Mouse (Mus musculus) layer of hippocampus, adult 9-11 months (tissue): ENCODE data around the gene Acadsb.
"Not testable (repeated sequence)": the region's sequence is repeated elsewhere in the genome, so short reads cannot be mapped to it uniquely, and the experiment has no call there.

Experiments
- DNase-seq: peaks from one replicate; pipeline ENCODE4 v3.0.0; 2022

Acadsb gene

DNA sequence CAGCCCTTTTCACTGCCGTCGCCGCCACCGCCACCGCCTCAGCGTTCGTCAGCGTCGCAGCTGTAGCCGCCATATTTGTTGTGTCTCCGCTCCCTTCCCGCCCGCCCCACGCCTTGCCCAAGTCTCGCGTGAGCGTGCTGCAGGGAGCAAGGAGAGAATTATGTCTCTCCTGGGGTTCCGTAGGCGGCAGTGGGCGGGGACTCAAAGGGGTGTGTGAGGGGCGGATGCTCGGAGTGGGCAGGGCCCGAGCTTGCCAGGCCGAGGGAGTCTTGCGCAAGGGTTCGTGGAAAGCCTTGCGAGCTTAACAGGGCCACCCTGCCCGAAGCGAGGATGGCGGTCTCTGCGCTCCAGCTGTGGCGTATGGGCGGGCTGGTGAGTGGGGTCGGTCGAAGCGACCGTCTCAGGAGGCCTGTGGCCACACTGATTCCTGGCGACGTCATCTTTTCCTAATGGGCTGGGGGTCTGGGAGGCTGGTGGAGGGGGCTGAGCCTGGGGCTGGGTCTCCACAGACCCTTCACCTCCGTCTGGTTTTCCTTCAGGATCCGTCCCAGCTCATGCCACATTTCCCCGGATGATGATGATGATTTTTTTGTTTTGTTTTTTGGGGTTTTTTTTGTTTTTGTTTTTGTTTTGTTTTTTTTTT lies at the start of gene Acadsb, which contains the start of gene Ikzf5:
Gene Acadsb (plus strand): TSS at position 186 of the 643 bp plus-strand sequence.
Gene Ikzf5 (minus strand): TSS at position 106 of the 643 bp plus-strand sequence.
- DNase-seq = peak; percentile 98

- no peak for DNase-seq
Observed at GRCm38 (mm10) chr7:131362269-131362614, 48.2 kb upstream of the Acadsb start.

DNA sequence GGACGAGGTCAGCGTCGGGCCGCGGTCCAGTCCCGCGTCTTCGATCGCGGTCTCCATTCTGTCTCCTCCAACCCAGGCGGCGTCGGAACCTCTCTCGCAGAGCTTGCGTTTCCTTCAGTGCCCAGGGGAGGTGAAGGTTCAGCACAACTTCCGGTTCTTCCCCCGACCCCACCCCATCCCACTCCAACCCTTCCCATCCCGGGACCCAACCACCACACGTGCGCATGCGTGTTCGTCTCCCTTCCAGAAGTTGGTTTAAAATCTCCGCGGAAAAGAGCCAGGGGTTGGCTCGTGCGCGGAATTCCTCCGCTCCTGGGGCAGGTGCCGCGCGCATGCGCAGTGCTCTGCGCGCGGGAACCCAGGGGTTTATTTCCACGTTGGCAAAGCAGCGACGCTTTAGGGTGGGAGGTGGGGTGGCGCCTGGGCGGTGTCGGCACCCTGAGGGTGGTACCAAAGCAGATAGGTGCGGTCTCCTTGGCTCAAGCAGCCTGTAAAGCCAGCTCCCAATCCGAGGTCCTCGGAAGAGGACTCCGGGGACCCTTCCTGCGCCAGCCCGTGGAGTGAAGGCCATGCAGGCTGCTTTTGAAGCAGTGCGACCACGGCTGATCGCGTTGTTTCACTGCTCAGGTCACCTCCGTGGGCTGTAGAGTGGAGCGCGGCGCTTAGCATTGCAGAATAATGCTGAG lies 47.6 kb upstream of the Acadsb start, which contains the start of gene 2310057M21Rik:
Gene 2310057M21Rik (minus strand): TSS at position 145 of the 686 bp plus-strand sequence.
- peak; percentile 95 for DNase-seq

GRCm38 (mm10) chr7:131364131-131364530 lies 46.3 kb upstream of the Acadsb start:
- DNase-seq = no peak

DNA sequence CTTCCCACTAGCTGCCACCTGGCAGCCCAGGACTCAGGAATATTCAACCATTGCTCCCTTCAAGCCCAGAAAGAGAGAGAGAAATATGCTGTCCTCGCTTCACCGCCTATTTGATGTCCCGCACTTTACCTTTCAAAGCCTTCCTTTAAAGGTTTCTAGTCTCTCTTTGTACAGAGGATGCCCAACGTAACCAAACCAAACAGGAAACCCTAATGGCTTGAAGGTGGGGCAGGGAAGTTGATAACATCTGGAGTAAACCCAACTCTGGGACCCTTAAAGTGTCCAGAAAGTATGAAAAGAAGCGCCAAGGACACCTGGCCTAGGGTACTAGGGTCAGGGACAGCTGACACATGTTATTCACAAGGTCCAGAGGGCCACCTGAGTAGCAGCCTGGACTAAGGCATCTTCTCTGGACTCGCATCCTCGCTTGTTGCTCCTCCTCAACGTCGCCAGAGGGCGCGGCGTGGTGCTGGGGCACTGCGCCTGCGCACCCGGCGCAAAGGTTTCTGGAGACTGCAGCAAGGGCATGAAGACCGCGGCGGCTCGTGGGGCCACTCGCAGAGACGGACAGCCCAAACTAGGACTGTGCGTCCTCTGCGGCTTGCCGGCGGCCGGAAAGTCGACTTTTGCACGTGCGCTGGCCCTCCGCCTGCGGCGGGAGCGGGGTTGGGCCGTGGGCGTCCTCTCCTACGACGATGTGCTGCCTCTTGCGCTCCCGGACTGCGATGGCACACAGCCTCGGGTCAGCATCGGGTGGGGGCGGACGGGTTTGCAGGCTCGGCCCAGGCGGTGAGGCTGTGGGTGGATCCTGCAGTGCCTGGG lies 39.5 kb upstream of the Acadsb start, which contains the start of gene Pstk:
Gene Pstk (plus strand): TSS at position 494 of the 822 bp plus-strand sequence.
- DNase-seq = peak; percentile 91

DNA sequence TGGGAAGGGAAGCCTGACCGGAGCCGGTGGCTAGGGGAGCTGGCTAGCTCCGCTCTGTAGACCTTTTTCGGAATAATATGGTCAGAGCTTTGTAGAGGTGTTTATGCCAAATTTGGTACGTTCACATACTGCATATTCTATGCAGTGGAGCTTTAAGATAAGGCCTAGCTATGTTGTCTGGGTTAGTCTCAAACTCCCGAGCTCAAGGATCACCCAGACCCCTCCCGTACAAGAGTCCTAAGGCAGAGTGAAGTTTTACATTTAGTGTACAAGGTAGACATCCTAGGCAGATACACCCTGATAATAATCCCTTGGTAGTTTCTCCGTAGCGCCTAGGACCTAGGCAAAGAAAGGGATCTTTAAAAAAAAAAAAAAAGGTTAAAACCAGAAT lies 38.9 kb upstream of the Acadsb start:
- DNase-seq = no peak

DNA sequence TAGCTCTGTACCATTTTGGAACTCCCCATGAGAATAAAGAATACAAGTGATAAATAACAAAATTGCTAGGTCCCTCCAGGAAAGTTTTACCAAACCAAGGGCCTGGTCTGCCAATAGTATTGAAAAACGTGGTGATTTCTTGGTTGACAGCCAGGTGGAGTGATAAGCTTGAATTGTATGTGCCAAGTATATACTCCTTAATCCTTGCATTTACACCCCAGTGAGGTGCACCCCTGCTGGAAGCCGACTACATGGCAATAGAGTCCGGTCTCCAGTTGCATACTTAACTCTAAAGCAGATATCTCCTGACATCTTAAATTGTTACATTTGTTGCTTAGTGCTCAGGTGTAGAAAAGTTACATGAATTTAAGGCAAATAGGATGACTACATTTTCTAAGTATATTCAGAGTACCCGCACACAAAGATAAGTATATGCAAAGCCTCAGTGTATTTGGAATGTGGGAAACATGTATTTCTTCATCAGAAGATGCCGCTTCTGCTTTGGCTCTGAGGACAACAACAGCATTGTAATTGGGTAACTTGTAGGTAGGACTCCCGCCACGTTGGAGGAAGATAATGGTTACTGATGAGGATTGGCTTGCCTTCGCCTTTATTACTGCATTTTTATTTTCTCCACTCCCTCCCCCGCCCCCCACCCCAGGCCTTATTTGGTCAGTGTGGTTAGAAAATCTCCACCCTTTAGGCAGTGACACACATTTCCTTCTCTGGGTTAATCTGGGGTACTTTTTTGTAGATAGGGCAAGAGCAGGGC lies 38.3 kb upstream of the Acadsb start:
- no peak for DNase-seq

- not testable (repeated sequence) for DNase-seq
Observed at GRCm38 (mm10) chr7:131391761-131392160, 18.6 kb upstream of the Acadsb start.

DNA sequence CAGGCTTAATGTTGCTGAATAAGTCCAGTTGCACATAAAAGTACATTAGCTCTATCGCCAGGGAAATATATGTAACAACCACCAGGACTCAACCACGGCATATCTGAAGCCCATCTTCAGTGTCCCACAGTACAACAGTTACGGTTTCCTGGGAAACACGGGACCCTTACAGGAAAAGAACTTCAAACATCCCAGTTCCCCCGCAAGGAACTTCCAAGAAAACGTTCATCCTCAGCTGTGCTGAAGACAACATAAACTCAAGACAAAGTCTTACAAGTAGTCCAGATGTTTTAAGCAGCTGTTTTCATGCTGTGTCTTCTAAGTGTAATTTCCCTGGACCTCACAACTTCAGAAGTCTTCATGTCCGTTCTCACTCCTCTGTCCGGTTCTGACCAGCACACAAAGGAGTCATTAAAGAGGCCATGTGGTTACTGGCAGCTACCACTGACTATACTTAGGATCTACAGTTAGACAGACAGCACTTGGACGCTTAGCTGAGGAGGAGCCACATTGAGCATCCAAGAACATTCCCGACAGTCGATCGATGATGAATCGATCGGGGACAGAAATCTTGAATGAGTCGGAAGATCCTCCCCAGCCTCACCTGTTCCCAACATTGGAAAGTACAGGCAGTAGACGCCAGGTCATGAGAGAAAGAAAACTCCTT lies 947 bp upstream of the Acadsb start:
- no peak for DNase-seq

GRCm38 (mm10) chr7:131409988-131410385 lies 414 bp upstream of the Acadsb start:
- DNase-seq = no peak

- no peak for DNase-seq
Observed at GRCm38 (mm10) chr7:131411221-131411940, 980 bp downstream of the Acadsb start.

DNA sequence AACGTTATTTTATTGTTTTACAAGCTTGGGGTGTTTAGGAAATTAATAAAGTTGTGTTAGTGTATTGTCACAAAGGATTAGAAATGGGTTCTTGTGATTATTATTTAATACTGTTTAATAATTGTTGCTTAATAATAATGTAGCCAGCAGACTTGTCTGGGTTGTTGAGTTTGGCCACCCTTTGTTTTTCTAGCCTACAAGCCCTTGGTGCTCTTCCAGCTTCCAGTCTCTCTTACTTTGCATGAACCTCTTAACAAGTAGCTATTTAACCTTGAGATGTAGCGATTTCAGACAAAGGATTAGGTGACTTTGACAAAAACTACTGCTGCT lies 1.5 kb downstream of the Acadsb start:
- DNase-seq = no peak

DNA sequence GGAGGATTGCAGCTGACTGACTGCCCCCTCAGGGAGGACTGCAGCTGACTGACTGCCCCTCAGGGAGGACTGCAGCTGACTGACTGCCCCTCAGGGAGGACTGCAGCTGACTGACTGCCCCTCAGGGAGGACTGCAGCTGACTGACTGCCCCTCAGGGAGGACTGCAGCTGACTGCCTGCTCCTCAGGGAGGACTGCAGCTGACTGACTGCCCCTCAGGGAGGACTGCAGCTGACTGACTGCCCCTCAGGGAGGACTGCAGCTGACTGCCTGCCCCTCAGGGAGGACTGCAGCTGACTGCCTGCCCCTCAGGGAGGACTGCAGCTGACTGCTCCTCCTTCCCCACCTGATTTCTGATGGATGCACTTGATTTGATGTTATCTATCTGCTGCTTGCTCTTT lies 6.3 kb downstream of the Acadsb start:
- DNase-seq = not testable (repeated sequence)

- no peak for DNase-seq
Observed at GRCm38 (mm10) chr7:131417605-131418004, 7.2 kb downstream of the Acadsb start.

GRCm38 (mm10) chr7:131424912-131425311 lies 14.5 kb downstream of the Acadsb start:
- DNase-seq = no peak

- no peak for DNase-seq
Observed at GRCm38 (mm10) chr7:131427331-131427730, 16.9 kb downstream of the Acadsb start.

DNA sequence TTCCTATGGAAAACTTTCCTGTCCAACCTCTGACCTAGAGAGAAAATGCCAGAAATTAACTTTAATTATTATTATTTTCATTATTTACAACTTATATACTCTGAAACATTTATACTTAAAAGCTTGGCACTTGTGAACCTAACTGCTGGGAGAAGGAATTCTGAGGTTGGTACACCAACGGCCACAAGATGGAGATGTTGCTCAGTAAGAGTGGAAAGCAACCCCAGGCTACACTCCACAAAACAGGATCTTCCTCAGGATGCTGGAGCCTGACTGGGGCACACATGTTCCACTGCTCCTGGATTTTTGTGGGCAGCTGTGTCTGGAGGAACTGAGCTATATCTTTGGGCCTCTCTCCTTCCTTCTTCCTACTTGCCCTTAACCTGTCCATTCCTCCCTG lies 21.8 kb downstream of the Acadsb start:
- DNase-seq = no peak

DNA sequence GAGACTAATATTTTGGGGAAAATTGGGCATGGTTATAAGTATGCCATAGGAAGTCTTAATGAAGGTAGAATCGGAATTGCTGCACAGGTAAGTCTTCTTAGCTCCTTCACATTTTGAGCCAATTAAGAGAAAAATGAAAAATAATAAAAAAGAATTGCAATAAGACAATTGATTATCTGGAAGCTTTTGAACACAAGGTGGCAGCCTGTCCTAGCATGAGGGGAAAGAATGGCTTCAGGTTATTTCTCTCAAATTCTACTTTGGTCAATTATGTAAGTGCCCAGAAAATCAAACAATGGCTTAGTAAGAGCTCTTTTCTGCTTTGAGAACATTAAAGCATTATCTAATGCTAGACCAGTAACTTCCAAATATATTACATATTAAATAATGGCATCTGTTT lies 23.9 kb downstream of the Acadsb start:
- DNase-seq = no peak

DNA sequence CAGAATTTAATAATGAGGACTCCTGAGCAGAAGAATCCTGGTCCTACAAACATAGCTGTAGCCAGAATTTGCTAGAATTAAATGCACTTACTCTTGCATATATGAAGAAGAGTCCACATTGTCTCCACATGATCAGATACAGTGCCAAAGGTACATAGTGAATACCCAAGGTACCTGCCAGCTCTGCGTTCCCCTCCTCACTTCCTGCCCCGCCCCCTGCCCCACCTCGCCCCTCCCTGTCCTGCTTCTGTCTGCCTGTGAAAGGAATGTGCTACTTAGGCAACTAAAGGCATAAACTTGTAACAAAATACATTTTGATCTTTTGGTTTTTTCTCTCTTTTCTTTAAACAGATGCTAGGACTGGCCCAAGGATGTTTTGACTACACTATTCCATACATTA lies 26.6 kb downstream of the Acadsb start:
- no peak for DNase-seq

DNA sequence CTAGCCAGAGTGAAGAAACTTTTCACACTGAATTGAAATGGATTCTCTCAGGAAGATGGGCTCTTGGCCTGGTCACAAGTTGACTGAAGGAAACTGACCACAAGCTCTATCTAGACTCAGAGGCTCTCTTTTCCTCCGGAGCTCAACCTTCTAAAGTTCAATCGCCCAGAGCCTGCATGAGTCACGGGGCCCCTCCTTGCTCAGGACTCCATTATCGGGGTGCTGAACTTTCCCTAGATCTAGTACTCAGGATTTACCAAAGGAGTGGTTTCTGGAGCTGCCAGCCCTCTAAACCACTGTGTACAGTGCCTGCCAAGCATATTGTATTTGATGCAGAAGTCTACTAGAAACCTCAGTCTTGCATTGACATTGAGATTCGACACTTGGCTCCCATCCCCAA lies 46.3 kb downstream of the Acadsb start:
- no peak for DNase-seq

GRCm38 (mm10) chr7:131465117-131465601 lies 54.8 kb downstream of the Acadsb start:
- no peak for DNase-seq
